ENCODE assay signal across 9 mouse cellular contexts in the genomic region with DNA sequence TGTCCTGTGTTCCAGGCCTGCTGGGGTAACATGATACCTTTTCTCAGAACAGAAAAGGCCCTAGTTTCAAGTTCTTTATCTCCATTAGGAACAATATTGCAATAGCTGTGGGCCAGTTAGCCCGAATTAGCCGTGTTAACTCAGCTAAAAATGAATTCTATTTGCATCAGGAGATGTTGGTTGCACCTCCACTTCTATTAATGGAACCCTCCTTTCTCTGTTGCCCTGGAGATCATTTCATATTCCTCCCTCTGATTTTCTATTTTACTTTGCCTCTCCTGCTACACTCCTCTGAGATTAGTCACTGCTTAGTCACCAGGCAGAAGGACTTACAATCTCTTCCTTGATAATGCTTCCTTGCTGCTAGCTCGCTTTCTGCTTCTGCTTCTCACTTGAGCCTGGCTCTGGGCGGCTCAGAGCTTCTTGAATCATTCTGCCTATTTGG. TPM values are rescaled to one million over a fixed set of nuclear protein-coding genes. Genes with fewer than 3 reads are reported as not detected.
DNase-seq lines count a peak whose midpoint lies in the region; ATAC-seq and TF ChIP-seq lines count a peak whose summit lies in the region.
"Had no signal": no experiment of that assay in that cellular context is flagged by ENCODE, and none has a peak within 500 bp of the region (broad histone marks: within the 10 kb centered on the region; RNA-seq: fewer than 3 reads in every experiment).

No protein-coding gene starts in this region.

- no peak overlapping the region for H3K4me2 ChIP-seq in intestine, embryonic 15.5 days (replicated peaks)

- no peak for TF ChIP-seq CTCF in gastrocnemius, adult 2 months (IDR thresholded peaks at IDR 0.05)

- WGBS in intestine, embryonic 15.5 days: 78% methylated on average over 4 of the region's 4 CpGs

- DNase-seq in gastrocnemius, adult 2 months: no peak
- DNase-seq in gastrocnemius, postnatal 14 days: no peak
- DNase-seq in frontal cortex, postnatal 14 days (ENCODE audit: low spot score in 2 of 2): peak; percentile 40 to 50
- peak; percentile 56 for DNase-seq in right cerebral cortex, postnatal 25 days
- DNase-seq in c-Kit-positive CD71-positive TER-119-positive erythroid progenitor cells, embryonic 14.5 days (ENCODE audit: low spot score): no peak

- peaks cover 56% of the 10 kb centered on the region for H3K4me1 ChIP-seq in megakaryocyte, embryonic 14.5 days
- H3K4me1 ChIP-seq in intestine, embryonic 15.5 days (replicated peaks): 0 out of 2 replicates have a peak, but pooled peaks cover 9% of the 10 kb centered on the region

- no peaks in the 10 kb centered on the region for H3K9me3 ChIP-seq in megakaryocyte, embryonic 14.5 days
- no peaks in the 10 kb centered on the region for H3K9me3 ChIP-seq in intestine, embryonic 15.5 days

- no peaks in the 10 kb centered on the region for H3K27me3 ChIP-seq in megakaryocyte, embryonic 14.5 days (replicated peaks)
- H3K27me3 ChIP-seq in intestine, embryonic 15.5 days (replicated peaks): no peaks in the 10 kb centered on the region

- H3K27ac ChIP-seq in gastrocnemius, adult 2 months: peak overlapping the region; percentile 58
- H3K27ac ChIP-seq in intestine, embryonic 15.5 days: no peak overlapping the region

- peaks cover 27% of the 10 kb centered on the region for H3K36me3 ChIP-seq in megakaryocyte, embryonic 14.5 days (replicated peaks; ENCODE audit: low read length)
- H3K36me3 ChIP-seq in intestine, embryonic 15.5 days: no peaks in the 10 kb centered on the region

- H3K4me3 ChIP-seq in gastrocnemius, adult 2 months: no peak overlapping the region
- H3K4me3 ChIP-seq in megakaryocyte, embryonic 14.5 days (replicated peaks): peak overlapping the region; percentile 56
- H3K4me3 ChIP-seq in intestine, embryonic 15.5 days (replicated peaks): no peak overlapping the region
- H3K4me3 ChIP-seq: erythroblast, embryonic 14.5 days had no signal

- no peak overlapping the region for H3K9ac ChIP-seq in intestine, embryonic 15.5 days

- intact Hi-C loops in gastrocnemius, adult 2 months (cut with DNase I): no loop called here
- intact Hi-C loops in gastrocnemius, postnatal 14 days (cut with DNase I; ENCODE audit: low total_unique reads): loop anchor here (10.0 kb wide), 1 partner anchor 63 kb away; no protein-coding TSS in a partner anchor

- no peak for ATAC-seq in megakaryocyte, adult 5-6 weeks (ENCODE audit: poor library complexity, severe bottlenecking)
- ATAC-seq in intestine, embryonic 15.5 days: no peak

RNA-seq across cellular contexts. Expression of a gene that starts 4.1 kb away (rescaled TPM):
- total RNA-seq in gastrocnemius, adult 2 months (2021): 10 to 100 TPM; 33.2 to 43.9 TPM
- 10 to 100 TPM; 46.3 to 58.0 TPM for total RNA-seq in gastrocnemius, postnatal 14 days (2021)
- polyA plus RNA-seq in megakaryocyte, embryonic 14.5 days (2012; ENCODE audit: insufficient read depth, low replicate concordance): 7.1 and 10.6 TPM in 2 replicates
- 36.2 and 37.9 TPM in 2 replicates for total RNA-seq in megakaryocyte, adult 5-6 weeks (2015)
- total RNA-seq in megakaryocyte, adult 5-6 weeks (2017): 23.8 and 51.5 TPM in 2 replicates
- 61.3 and 76.7 TPM in 2 replicates for polyA plus RNA-seq in intestine, embryonic 15.5 days (2015; fragmentation: Nextera tagmentation; extraction: Ambion mirVana)

Comparison
In these comparisons a context has a peak if more than half of its experiments do, and no peak if none do; other contexts are left out.
1. DNase-seq: peak in frontal cortex, postnatal 14 days (2 of 2) and right cerebral cortex, postnatal 25 days (single experiment); none in gastrocnemius, adult 2 months (single experiment), gastrocnemius, postnatal 14 days (single experiment) and c-Kit-positive CD71-positive TER-119-positive erythroid progenitor cells, embryonic 14.5 days (single experiment).